Mouse (Mus musculus) lung, postnatal 0 days (tissue): ENCODE results near the gene Abcg2.

ENCODE experiments used
- CTCF ChIP-seq: IDR thresholded peaks from 2 replicates; pipeline ENCODE4 v1.5.1; 2016; ENCODE audit warnings: antibody characterized with exemption, mild to moderate bottlenecking
- EP300 ChIP-seq: IDR thresholded peaks from 2 replicates; pipeline ENCODE4 v1.6.1; 2016; ENCODE audit warnings: antibody characterized with exemption, mild to moderate bottlenecking, control low read depth

GRCm38 (mm10) chr6:58691584-58691983 is 107.3 kb downstream of the Abcg2 start:
- TF ChIP-seq CTCF (no peak), EP300 (no peak)
